Mouse (Mus musculus) cerebellum, adult 2 months (tissue): Measurements from ENCODE around the gene Vamp1.

ENCODE experiments used
- CTCF ChIP-seq: fragments of 200-500 bp; IDR thresholded peaks from 2 replicates; pipeline ENCODE4 v1.5.1; 2011; ENCODE audit warnings: low read depth, mild to moderate bottlenecking, control low read depth, low read length, moderate library complexity, borderline replicate concordance; ENCODE audit not compliant: insufficient read depth
- POLR2A ChIP-seq: fragments of 200-500 bp; IDR thresholded peaks from 2 replicates; pipeline ENCODE4 v1.6.1; 2011; ENCODE audit warnings: low read length, control low read depth, borderline replicate concordance; ENCODE audit not compliant: insufficient read depth

DNA sequence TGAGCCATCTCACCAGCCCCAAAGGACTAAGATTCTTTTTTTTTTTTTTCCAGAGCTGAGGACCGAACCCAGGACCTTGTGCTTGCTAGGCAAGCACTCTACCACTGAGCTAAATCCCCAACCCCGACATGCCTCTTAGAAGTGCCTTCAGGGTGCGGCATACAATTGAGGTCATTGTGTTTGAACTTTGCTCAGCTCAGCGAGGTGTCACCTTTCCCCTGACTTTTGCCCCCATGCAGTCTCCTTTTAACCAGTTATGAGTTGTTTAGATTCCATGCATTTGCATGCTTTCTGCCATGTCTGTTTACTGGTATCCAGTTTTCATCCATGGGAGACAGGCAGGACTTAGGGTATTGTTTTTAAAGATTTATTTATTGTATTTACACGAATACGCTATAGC, 53.4 kb downstream of the Vamp1 start:
- TF ChIP-seq CTCF (no peak), POLR2A (no peak)
